Mouse (Mus musculus) embryo, embryonic 11.5 days (tissue): ENCODE measurements around the gene Tspan18.

Experiments used
- DNase-seq: peaks from one replicate; pipeline ENCODE4 v3.0.0-alpha.2; 2012; ENCODE audit warnings: low read depth, low spot score

The Tspan18 gene

GRCm38 (mm10) chr2:93262291-93263285 lies 71.7 kb downstream of the Tspan18 start:
- DNase-seq = no peak

DNA sequence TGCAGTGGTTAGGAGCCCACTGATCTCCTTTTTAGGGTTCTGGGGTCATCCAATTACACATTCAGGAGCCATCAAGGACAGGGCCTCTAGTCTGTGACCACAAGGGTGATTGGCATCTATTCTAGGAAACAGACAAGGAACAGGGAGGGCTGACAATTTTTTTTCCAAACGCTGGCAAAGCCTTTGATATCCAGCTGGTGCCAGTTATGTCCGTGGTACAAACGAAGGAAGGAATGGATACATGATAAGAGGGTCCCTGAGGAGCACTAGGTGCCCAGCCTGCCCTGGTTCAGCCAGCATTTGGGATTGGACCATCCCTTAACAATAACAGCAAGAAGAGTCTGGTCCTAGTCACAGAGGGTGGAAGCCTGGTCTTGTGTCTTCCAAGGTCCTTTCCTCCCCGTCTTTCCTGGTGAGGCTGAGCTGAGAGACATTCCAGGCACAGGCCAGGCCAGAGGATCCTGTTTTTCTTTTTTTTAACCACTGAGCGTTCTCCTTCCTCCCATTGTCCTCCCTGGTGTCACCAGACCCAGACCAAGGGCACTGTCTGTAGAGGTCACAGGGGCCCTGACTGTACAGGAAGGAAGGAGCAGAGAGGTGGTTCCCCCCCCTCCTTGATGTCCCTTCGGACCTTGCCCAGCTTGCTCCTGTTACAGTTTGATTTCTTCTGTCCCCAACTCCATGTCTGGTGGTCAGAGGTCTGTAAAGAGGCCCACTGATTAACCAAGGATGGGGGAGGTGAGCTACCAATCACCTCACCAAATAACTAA lies 72.6 kb downstream of the Tspan18 start:
- no peak for DNase-seq

DNA sequence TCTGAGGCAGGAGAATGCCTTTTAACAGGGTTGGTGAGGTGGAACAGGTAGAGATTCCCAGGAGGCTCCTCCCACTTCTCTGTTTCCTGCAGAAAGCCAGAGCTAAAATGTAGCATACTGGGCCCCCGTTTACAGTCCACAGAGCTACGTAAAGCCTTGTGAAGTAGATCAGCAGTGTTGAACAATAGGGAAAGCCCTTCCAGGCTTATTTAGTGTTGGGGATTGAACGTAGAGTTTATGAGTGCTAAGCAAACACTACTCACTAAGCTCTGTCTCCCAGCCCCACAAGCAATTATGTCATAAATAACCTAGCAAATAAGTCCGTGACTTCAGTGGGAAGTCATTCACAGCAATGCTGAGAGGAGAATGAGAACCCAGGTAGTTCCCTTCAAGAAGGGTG lies 76.7 kb downstream of the Tspan18 start:
- no peak for DNase-seq

GRCm38 (mm10) chr2:93256735-93257405 lies 77.4 kb downstream of the Tspan18 start:
- no peak for DNase-seq

DNA sequence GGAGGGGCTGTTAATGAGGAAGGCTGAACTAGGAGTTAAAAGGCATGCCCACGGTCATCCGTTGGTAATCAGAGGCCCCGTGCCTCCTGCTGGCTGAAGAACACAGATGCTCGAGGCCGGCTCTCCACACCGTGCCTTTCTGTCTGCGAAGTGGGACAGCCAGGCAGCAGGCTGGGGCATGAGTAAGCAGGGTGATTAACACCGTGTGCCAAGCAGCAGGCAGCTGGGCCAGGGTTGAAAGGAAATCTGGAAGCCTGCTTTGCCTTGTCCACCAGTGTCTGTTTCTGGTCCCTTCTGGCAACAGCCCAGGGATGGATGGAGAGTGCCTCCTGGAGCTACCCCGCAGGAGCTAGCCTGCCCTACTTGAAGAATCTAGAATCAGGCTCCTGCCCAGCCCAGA lies 81.9 kb downstream of the Tspan18 start:
- DNase-seq = no peak

DNA sequence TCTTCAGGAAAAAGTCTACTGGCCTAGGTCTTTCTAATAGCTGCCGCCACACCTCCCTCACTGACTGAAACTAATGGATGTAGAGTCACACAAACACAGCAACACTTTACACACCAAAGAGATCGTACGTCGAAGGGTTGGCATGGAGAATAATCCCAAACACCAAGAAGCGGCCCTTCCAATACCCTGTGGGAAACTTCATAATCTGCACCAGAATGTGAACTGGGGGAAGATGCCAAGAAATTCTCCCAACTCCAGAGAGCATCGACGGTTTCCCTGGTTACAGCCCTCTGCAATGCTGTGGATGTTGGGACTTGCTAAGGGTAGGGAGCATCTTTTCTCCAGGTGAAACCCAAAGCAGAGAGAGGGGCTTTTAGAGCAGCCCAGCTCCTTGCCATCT lies 83.7 kb downstream of the Tspan18 start:
- DNase-seq = no peak

- no peak for DNase-seq
Observed at GRCm38 (mm10) chr2:93249058-93249457, 85.2 kb downstream of the Tspan18 start.

- DNase-seq = no peak
Observed at GRCm38 (mm10) chr2:93244090-93244443, 90.2 kb downstream of the Tspan18 start.

DNA sequence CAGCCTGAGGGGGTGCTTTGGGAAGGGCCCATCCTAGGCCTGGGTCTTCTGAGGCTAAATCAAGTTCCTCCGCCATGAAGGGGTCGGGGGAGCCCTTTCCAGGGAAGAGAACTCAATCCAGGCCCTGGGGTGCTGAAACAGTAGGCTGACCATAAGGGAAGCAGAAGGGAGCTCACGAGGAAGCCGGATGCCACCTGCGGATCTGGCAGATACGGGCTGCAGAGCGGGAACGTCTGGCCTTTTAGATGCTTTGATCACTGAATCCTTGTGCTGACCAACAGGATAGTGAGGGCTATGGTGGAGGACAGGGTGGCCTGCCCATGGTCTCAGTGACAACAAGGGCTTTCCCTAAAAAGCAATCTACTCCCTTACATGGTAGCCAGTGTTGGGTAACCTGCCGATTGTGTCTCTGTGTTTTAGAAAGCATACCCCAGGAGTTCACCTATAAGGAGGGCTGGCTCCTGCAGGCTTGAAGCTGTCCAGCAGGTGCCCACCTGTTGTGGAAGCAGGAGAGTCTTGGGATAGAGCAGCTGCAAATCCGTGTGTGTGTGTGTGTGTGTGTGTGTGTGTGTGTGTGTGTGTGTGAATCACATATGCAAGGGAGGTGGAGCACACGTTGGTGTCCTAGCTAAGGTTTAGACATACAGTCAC lies 90.7 kb downstream of the Tspan18 start:
- DNase-seq = no peak

GRCm38 (mm10) chr2:93242166-93242565 lies 92.1 kb downstream of the Tspan18 start:
- no peak for DNase-seq

GRCm38 (mm10) chr2:93238864-93239263 lies 95.4 kb downstream of the Tspan18 start:
- no peak for DNase-seq

DNA sequence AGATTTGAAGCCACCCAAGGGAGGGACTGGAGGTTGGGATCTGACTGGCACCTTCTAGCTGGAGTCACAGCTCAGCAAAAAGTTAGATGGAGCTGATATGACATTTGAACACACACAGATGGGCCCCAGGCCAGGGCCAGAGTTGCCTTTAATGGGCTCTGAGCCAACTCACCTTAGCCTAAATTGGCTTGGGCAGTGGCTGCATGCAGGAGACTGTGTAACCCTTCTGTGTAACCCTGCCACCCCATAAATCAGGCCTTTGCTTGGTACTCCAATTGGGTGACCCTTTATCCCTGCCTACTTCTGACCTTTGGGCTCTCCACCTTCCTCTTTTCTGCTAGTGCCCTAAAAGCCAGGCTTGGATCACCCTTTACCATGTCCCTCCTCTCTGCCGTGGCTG lies 97.2 kb downstream of the Tspan18 start:
- no peak for DNase-seq

DNA sequence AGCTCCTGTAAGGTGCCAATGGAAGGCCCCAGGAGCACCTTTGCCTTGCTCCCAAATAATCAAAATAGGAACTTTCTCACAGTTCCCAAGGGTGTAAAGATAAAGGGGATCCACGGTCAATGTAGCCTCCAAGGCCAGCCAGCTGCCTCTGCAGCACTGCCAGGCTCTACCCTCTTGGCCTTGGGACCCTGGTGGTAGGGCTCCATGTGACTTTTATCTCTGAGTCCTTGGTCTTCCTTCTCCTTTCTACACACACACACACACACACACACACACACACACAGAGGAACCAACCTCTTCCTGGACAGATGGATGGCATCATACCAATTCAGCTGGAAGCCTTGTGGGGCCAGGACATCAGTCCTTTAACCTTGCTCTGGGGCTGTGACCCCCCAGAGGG lies 102.2 kb downstream of the Tspan18 start:
- DNase-seq = no peak

- no peak for DNase-seq
Observed at GRCm38 (mm10) chr2:93228480-93228824, 105.9 kb downstream of the Tspan18 start.

- DNase-seq = no peak
Observed at GRCm38 (mm10) chr2:93227713-93228479, 106.4 kb downstream of the Tspan18 start.

GRCm38 (mm10) chr2:93226606-93227595 lies 107.4 kb downstream of the Tspan18 start:
- peak; percentile 84 for DNase-seq

GRCm38 (mm10) chr2:93223463-93223862 lies 110.8 kb downstream of the Tspan18 start:
- DNase-seq = no peak

DNA sequence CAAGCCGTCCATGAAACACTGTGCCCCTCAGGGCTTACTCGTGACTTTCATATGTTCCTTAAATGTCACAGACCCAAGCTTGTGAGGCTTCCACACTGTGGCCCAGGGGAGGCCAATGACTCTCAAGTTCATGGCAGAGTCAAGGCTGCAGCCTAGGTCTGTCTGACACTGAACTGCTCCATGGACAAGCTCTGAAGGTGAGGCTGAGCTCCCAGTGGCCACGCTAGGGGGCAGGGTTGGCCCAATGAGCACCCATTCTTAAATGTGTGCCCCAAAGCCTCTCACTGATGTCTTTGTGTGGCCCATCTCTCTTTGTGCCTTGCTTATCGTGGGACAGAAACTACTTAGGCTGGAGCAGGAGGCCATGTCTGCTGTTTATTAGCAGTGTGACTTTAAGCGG lies 113.9 kb downstream of the Tspan18 start:
- no peak for DNase-seq

- DNase-seq = no peak
Observed at GRCm38 (mm10) chr2:93219576-93219975, 114.7 kb downstream of the Tspan18 start.
